Mouse (Mus musculus): ENCODE data around the gene Zdhhc19. TPM values are rescaled to one million over a fixed set of nuclear protein-coding genes. Genes with fewer than 3 reads are reported as not detected.
A peak's percentile ranks its signal among the peaks of the same experiment; 100 is the strongest.

Gene Zdhhc19
- polyA plus RNA-seq, 1 experiment from 2014 or later = not detected

GRCm38 (mm10) chr16:32593916-32594315 lies 97.9 kb downstream of the Zdhhc19 start:
- WGBS = 69% methylated on average over 5 of the region's 5 CpGs
- H3K4me2 ChIP-seq = no peak overlapping the region
- no peak for ATAC-seq (replicated peaks; ENCODE audit: low FRiP score)

GRCm38 (mm10) chr16:32594701-32595100 lies 98.6 kb downstream of the Zdhhc19 start:
- no peak for DNase-seq (ENCODE audit: low spot score)
- H3K9me3 ChIP-seq (ENCODE audit: control insufficient read depth, low read length) = no peaks in the 10 kb centered on the region

More at GRCm38 (mm10) chr16:32593916-32594315, 97.9 kb downstream of the Zdhhc19 start:
- Histone ChIP-seq H3K4me3 (ENCODE audit: low read depth, low read length) (no peak overlapping the region), H3K27me3 (replicated peaks; ENCODE audit: control insufficient read depth, insufficient read depth, low read length) (no peaks in the 10 kb centered on the region), H3K27ac (ENCODE audit: low read depth, low read length) (no peak overlapping the region), H3K9ac (ENCODE audit: low read depth, low read length) (no peak overlapping the region), H3K9me3 (ENCODE audit: control insufficient read depth, low read length) (no peaks in the 10 kb centered on the region), H3K4me1 (replicated peaks; ENCODE audit: control insufficient read depth, insufficient read depth, low read length) (peaks cover 5% of the 10 kb centered on the region; the same call in 1 of the 2 replicates), H3K36me3 (ENCODE audit: control insufficient read depth, insufficient read depth, low read length) (no peaks in the 10 kb centered on the region)
- DNase-seq (ENCODE audit: low spot score) = no peak

GRCm38 (mm10) chr16:32595142-32595855 lies 99.2 kb downstream of the Zdhhc19 start:
- WGBS = 68% methylated on average over 10 of the region's 10 CpGs
- Histone ChIP-seq H3K4me1 (replicated peaks; ENCODE audit: control insufficient read depth, insufficient read depth, low read length) (peaks cover 5% of the 10 kb centered on the region; the same call in 1 of the 2 replicates), H3K27me3 (replicated peaks; ENCODE audit: control insufficient read depth, insufficient read depth, low read length) (no peaks in the 10 kb centered on the region), H3K4me3 (ENCODE audit: low read depth, low read length) (no peak overlapping the region), H3K9ac (ENCODE audit: low read depth, low read length) (no peak overlapping the region), H3K27ac (ENCODE audit: low read depth, low read length) (no peak overlapping the region), H3K9me3 (ENCODE audit: control insufficient read depth, low read length) (no peaks in the 10 kb centered on the region), H3K4me2 (no peak overlapping the region), H3K36me3 (ENCODE audit: control insufficient read depth, insufficient read depth, low read length) (no peaks in the 10 kb centered on the region)
- DNase-seq (ENCODE audit: low spot score) = no peak
- ATAC-seq (replicated peaks; ENCODE audit: low FRiP score) = no peak

More at GRCm38 (mm10) chr16:32594701-32595100, 98.6 kb downstream of the Zdhhc19 start:
- 68% methylated on average over 5 of the region's 5 CpGs for WGBS
- H3K36me3 ChIP-seq (ENCODE audit: control insufficient read depth, insufficient read depth, low read length) = no peaks in the 10 kb centered on the region
- H3K4me1 ChIP-seq (replicated peaks; ENCODE audit: control insufficient read depth, insufficient read depth, low read length) = peaks cover 5% of the 10 kb centered on the region; the same call in 1 of the 2 replicates
- no peak overlapping the region for H3K4me3 ChIP-seq (ENCODE audit: low read depth, low read length)
- H3K9ac ChIP-seq (ENCODE audit: low read depth, low read length) = no peak overlapping the region
- no peak overlapping the region for H3K4me2 ChIP-seq
- no peak for ATAC-seq (replicated peaks; ENCODE audit: low FRiP score)
- no peak overlapping the region for H3K27ac ChIP-seq (ENCODE audit: low read depth, low read length)
- no peaks in the 10 kb centered on the region for H3K27me3 ChIP-seq (replicated peaks; ENCODE audit: control insufficient read depth, insufficient read depth, low read length)

- Histone ChIP-seq H3K4me3 (ENCODE audit: low read depth, low read length) (no peak overlapping the region), H3K27ac (ENCODE audit: low read depth, low read length) (peak overlapping the region; percentile 55; the same call in 1 of the 2 replicates), H3K9me3 (ENCODE audit: control insufficient read depth, low read length) (no peaks in the 10 kb centered on the region), H3K4me2 (no peak overlapping the region; the same call in 1 of the 2 replicates), H3K9ac (ENCODE audit: low read depth, low read length) (no peak overlapping the region), H3K27me3 (replicated peaks; ENCODE audit: control insufficient read depth, insufficient read depth, low read length) (no peaks in the 10 kb centered on the region), H3K4me1 (replicated peaks; ENCODE audit: control insufficient read depth, insufficient read depth, low read length) (peaks cover 5% of the 10 kb centered on the region; the same call in 1 of the 2 replicates), H3K36me3 (ENCODE audit: control insufficient read depth, insufficient read depth, low read length) (no peaks in the 10 kb centered on the region)
- ATAC-seq (replicated peaks; ENCODE audit: low FRiP score) (peak; percentile 58; the same call in 1 of the 2 replicates), DNase-seq (ENCODE audit: low spot score) (no peak)
- WGBS = 41% methylated on average over 4 of the region's 4 CpGs
Measured at GRCm38 (mm10) chr16:32597909-32598381, 101.9 kb downstream of the Zdhhc19 start.

- Histone ChIP-seq H3K9me3 (ENCODE audit: control insufficient read depth, low read length) (no peaks in the 10 kb centered on the region), H3K4me2 (no peak overlapping the region), H3K4me1 (replicated peaks; ENCODE audit: control insufficient read depth, insufficient read depth, low read length) (peaks cover 5% of the 10 kb centered on the region; the same call in 1 of the 2 replicates), H3K4me3 (ENCODE audit: low read depth, low read length) (no peak overlapping the region), H3K36me3 (ENCODE audit: control insufficient read depth, insufficient read depth, low read length) (no peaks in the 10 kb centered on the region), H3K27me3 (replicated peaks; ENCODE audit: control insufficient read depth, insufficient read depth, low read length) (no peaks in the 10 kb centered on the region), H3K27ac (ENCODE audit: low read depth, low read length) (no peak overlapping the region), H3K9ac (ENCODE audit: low read depth, low read length) (no peak overlapping the region)
- 91% methylated on average over 1 of the region's 1 CpGs for WGBS
- DNase-seq (ENCODE audit: low spot score) = no peak
- ATAC-seq (replicated peaks; ENCODE audit: low FRiP score) = no peak
Measured at GRCm38 (mm10) chr16:32599151-32599550, 103.1 kb downstream of the Zdhhc19 start.

- 78% methylated on average over 3 of the region's 3 CpGs for WGBS
- no peak overlapping the region for H3K27ac ChIP-seq (ENCODE audit: low read depth, low read length)
- no peak for ATAC-seq (replicated peaks; ENCODE audit: low FRiP score)
Measured at GRCm38 (mm10) chr16:32602193-32602685, 106.2 kb downstream of the Zdhhc19 start.

GRCm38 (mm10) chr16:32607562-32608343 lies 111.7 kb downstream of the Zdhhc19 start:
- Histone ChIP-seq H3K9ac (ENCODE audit: low read depth, low read length) (peak overlapping the region; percentile 10), H3K27me3 (replicated peaks; ENCODE audit: control insufficient read depth, insufficient read depth, low read length) (no peaks in the 10 kb centered on the region), H3K9me3 (ENCODE audit: control insufficient read depth, low read length) (no peaks in the 10 kb centered on the region), H3K27ac (ENCODE audit: low read depth, low read length) (peak overlapping the region; percentile 98), H3K4me3 (ENCODE audit: low read depth, low read length) (peak overlapping the region; percentile 87; the same call in 1 of the 2 replicates), H3K4me1 (replicated peaks; ENCODE audit: control insufficient read depth, insufficient read depth, low read length) (peaks cover 11% of the 10 kb centered on the region), H3K4me2 (peak overlapping the region; percentile 52), H3K36me3 (ENCODE audit: control insufficient read depth, insufficient read depth, low read length) (0 out of 2 replicates have a peak, but pooled peaks cover under 1% of the 10 kb centered on the region)
- ATAC-seq (replicated peaks; ENCODE audit: low FRiP score) (no peak), DNase-seq (ENCODE audit: low spot score) (no peak)
- WGBS = 28% methylated on average over 7 of the region's 7 CpGs

More at GRCm38 (mm10) chr16:32602193-32602685, 106.2 kb downstream of the Zdhhc19 start:
- no peak for DNase-seq (ENCODE audit: low spot score)
- Histone ChIP-seq H3K27me3 (replicated peaks; ENCODE audit: control insufficient read depth, insufficient read depth, low read length) (no peaks in the 10 kb centered on the region), H3K4me1 (replicated peaks; ENCODE audit: control insufficient read depth, insufficient read depth, low read length) (peaks cover 5% of the 10 kb centered on the region; the same call in 1 of the 2 replicates), H3K36me3 (ENCODE audit: control insufficient read depth, insufficient read depth, low read length) (no peaks in the 10 kb centered on the region), H3K9me3 (ENCODE audit: control insufficient read depth, low read length) (no peaks in the 10 kb centered on the region), H3K9ac (ENCODE audit: low read depth, low read length) (no peak overlapping the region), H3K4me2 (no peak overlapping the region), H3K4me3 (ENCODE audit: low read depth, low read length) (no peak overlapping the region)

- no peak for ATAC-seq (replicated peaks; ENCODE audit: low FRiP score)
- H3K27ac ChIP-seq (ENCODE audit: low read depth, low read length) = peak overlapping the region; percentile 98
- peak overlapping the region; percentile 87 for H3K4me3 ChIP-seq (ENCODE audit: low read depth, low read length)
- H3K36me3 ChIP-seq (ENCODE audit: control insufficient read depth, insufficient read depth, low read length) = peaks cover 3% of the 10 kb centered on the region; the same call in 1 of the 2 replicates
- H3K4me1 ChIP-seq (replicated peaks; ENCODE audit: control insufficient read depth, insufficient read depth, low read length) = peaks cover 13% of the 10 kb centered on the region
- H3K9me3 ChIP-seq (ENCODE audit: control insufficient read depth, low read length) = no peaks in the 10 kb centered on the region
- DNase-seq (ENCODE audit: low spot score) = no peak
- H3K9ac ChIP-seq (ENCODE audit: low read depth, low read length) = peak overlapping the region; percentile 10
- 6% methylated on average over 8 of the region's 8 CpGs for WGBS
- peak overlapping the region; percentile 52 for H3K4me2 ChIP-seq
- no peaks in the 10 kb centered on the region for H3K27me3 ChIP-seq (replicated peaks; ENCODE audit: control insufficient read depth, insufficient read depth, low read length)
Measured at GRCm38 (mm10) chr16:32608344-32608711, 112.3 kb downstream of the Zdhhc19 start.
